Mouse (Mus musculus) left cerebral cortex, postnatal 10 days (tissue): ENCODE measurements at regions not wholly inside any gene's neighbourhood (a gene's known extent, or its start where the extent isn't known, plus 50 kb on each side); places are given as distances from the start of the nearest gene placed in this dataset.

ENCODE experiments used
- DNase-seq, 2 experiments: peaks; one replicate each; pipeline ENCODE4 v3.0.0; 2021 to 2022; ENCODE audit warnings: low spot score in 2 of 2, mixed read lengths in 1 of 2; ENCODE audit errors: extremely low spot score in 1 of 2
- intact Hi-C: fragments of 180-260 bp; cut with DNase I; formaldehyde crosslinking; loops from one replicate; pipeline ENCODE4 v1.15.1; 2025

DNA sequence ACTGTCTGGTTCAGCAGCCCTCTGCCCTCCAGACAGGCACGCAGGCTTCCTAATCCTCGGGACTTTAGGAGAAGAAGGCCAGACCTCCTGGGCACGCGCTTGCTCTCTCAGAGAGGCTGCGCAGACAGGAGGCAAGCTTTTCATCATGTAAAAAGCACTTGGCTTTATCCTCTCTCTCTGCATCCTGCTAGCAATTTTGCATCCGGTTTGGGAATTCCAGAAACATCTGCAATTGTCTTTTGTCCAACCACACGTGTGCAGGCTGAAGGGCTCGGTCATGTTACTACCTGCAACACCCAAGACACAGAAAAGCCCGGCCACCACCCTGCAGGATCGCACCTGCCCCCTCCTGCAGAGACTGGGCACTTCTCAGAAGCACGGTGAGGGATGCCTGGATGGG lies 323.3 kb downstream of the Sox9 start:
- intact Hi-C loops, result no loop called here
- no peak for DNase-seq

DNA sequence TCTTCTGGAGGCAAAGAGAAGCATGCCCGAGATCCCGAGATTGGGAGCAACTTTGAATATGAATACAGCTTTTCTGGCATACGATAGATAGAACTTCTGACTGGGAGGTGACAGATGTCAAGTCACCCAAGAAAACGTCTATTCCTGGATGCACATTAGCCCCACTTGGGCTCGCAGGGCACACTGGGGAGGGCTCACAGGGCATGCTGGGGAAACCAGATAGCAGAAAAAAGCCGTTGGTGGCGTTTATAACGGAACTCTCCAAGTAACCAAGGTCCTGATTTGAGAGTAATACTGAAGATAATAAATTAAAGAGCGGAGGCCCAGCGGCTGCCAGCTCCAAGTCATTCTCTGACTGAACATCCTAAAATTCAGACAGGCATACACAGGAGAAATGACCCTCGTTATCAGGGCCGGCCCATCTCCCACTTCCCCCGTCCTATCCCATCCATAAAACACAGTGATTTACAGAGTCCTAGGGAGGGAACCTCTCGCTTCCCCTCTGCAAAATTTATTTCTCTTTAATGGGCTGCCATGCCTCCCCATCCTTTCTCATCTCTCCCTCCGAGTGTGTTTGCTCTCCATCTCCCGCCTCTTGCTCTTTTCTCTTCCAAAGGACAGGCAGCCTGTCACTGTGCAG lies 325.3 kb downstream of the Sox9 start:
- no peak for DNase-seq
- intact Hi-C loops, result no loop called here

DNA sequence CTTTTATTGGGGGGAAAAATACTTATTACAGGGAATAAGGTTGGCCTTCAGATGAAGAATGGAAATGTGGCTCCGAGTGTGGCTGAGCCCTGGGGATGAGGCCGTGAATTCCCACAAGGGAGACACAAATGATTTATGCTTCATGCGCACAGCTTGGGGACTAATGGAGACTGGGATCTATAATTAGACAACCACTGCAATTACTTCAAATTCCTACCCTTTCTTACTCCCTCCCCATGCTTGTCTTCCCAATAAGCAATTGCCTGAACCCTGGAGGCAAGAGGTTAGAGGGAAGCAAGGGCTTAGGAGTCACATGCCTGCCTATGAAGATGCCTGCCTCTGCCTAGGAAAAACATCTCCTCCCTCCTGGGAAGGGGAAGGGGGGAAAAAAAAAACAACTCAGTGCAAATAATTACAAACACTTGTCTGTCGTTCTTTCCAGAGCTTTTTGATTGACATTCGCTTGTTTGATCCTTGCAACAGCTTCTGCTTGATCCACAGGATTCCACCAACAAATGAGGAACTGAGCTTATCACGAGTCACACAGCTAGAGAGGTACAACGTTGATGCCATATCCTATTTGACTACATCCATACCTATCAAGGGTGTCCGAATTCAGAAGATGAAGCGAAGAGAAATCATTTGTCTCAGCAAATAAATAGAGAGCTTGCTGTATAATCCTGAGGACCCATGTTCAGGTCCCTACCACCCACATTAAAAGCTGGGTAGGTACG lies 326.1 kb downstream of the Sox9 start:
- intact Hi-C loops, result no loop called here

DNA sequence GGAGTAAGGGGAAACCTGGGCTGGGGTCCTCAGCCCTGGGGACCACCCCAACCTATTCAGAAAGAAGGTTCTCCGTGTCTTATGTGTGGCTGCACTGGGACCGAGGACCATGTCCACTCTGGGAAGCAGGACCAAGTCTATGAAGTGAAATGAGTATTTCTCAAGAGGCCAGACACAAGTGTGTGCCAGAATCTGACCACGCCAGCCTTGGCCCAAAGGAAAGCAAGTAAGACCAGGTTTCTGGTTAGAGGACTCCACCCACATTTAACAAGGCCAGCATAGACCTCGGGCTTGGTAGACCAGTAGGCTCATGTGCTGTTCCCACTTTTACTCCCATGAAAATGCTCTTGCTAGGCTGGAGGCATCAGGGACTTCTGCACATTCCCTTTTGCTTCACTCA lies 327.1 kb downstream of the Sox9 start:
- DNase-seq, result no peak
- intact Hi-C loops, result no loop called here

More for the DNA sequence above, 326.1 kb downstream of the Sox9 start:
- DNase-seq, result no peak

DNA sequence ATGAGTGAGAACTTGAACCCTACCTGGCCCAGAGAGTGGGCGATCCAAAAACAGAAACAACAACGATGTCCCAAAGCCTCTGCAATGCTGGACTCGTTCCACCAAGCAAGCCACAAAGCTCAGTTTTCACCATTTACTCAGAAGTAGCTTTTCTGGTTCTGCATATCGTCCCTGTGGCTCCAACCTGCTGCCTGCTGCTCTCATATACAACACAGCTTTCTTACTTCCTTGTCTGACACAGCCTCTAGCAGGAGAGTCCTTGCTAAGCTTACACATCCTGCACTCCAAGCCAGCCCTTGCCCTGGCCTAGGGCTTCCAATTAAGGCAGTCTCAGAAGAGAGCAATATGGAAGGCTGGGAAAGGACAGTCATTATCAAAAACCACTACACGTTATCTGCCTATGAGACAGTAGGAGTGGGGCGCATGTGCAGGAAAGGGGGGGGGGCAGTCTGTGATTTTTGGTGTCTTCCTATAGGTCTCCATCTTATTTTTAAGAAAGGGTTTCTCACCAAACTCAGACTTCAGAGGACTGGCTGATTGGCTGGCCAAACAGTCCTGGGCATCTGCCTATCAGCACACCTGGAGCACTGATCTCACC lies 331.3 kb downstream of the Sox9 start:
- no peak for DNase-seq
- intact Hi-C loops, result no loop called here

DNA sequence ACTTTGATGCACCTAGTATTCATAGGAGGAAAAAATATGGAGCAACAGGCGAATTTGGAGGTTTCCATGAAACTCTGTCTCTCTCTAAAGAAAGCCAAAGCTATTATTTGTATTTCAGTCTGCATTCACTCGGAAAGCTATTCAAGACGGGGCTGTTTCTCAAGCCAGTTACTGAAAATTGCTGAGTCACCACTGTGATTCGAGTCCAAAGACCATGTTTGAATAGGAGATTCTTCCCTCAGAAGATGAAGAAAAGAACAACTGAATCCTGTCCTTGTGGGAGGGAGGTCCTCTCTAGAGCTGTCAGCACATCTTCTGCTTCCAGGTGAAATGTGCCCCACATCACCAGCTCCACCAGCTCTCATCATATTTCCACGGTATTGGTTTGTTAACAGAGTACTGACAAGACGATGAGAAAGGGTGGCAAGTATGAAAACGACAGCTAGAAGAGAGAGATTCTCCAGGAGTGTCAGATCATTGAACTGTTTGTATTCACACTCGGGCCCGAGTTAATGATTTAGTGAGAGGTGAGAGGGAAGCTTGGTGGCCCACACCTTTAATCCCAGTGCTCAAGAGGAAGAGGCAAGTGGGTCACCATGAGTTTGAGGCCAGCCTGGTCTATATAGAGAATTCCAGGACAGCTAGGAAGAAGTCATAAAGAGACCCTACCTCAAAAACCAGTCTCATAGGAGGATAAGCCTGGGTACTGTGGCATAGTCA lies 335.3 kb downstream of the Sox9 start:
- intact Hi-C loops, result no loop called here
- no peak for DNase-seq

DNA sequence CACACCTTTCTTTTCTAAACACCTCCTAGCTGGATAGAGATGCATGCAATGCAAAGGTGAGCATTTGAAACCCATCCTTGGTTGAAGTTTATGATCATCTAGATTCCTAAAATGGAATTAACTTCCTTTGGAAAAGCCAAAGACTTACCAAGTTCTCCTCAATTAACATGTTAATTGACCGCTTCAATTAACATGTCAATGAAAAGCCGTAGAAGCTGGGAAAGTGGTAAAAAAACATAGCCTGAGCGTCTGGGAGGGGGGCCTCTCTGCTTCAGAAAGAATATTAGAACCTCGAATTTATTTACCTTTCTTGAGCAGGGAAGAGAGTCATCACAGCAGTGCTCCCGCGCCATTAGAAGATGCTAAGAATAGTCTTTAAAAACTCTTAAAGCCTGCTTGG lies 338.5 kb downstream of the Sox9 start:
- DNase-seq, result no peak
- intact Hi-C loops, result no loop called here

DNA sequence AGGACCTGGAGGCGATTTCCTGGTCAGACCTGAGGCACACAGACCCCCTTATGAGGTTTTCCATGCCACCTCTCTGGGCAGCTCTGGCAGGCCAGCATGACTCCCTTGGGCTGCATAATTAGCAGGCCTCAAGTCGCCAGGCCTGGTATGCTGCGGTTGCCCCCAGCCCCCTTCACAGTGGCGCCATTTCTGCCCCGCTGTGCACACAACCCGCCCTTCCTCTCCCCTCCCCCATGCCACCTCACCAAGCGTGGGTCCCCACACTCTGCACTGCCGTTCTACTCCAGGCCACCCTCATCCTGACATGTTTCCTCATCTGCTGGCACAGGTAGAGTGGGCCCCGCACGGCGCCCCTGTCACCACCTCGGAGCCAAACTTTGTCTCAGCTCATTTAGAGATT lies 339.3 kb downstream of the Sox9 start:
- intact Hi-C loops, result no loop called here
- no peak for DNase-seq

DNA sequence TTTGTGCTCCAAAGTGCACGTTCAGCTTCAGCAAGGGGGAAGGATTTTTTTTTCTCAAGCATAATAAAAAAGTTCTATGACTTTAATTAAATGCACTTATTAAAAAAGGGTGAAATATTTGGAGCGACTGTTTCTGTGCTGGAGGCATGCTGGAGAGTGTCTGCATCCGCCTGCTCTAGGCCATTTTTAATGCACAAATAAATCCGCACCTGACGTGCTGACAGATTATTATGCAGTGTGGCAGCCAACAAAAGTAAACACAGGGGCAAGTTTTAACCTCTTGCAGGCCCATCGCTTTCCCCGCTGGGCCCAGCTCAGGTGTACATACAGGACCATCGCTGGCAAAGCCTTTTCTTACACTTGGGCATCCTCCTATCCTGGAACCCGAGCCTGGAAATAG lies 340.1 kb downstream of the Sox9 start:
- DNase-seq, result no peak
- intact Hi-C loops, result no loop called here

DNA sequence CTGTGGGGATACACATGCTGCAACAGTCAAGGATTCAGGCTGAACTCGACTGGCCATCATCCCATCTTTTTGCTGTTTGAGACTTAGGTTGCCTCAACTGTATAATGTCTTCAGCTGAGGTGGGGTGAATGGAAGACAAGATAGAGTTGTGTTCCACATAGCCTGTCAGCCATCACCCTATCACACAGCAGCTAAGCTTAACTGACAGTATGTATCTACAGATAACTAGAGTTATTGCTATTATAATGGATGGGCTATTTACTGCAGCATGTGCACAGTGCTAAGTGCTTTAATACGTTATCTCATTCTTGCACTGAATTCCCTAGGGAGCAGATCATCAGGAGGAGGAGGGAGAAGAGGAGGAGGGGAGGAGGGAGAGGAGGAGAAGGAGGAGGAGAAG lies 340.9 kb downstream of the Sox9 start:
- no peak for DNase-seq
- intact Hi-C loops, result no loop called here

DNA sequence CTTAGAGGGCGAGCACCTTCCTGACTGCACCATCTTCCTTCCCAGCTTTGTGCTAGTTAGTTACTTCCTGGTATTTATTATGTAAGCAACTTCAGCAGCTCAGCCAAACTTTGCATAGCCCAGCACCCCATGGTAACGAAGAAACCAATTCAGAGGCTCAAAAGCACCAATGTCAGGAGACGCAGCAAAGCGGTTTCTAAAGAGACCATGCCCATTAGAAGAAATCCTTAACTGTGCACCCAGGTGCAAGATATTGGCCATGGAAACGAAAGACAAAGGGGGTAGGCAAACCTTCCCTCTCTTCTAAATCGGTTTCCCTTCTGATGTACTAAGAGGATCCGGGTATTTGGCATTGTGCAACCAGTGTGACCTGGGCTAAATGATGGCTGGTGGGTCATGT lies 343.8 kb downstream of the Sox9 start:
- DNase-seq, result no peak
- intact Hi-C loops, result no loop called here

DNA sequence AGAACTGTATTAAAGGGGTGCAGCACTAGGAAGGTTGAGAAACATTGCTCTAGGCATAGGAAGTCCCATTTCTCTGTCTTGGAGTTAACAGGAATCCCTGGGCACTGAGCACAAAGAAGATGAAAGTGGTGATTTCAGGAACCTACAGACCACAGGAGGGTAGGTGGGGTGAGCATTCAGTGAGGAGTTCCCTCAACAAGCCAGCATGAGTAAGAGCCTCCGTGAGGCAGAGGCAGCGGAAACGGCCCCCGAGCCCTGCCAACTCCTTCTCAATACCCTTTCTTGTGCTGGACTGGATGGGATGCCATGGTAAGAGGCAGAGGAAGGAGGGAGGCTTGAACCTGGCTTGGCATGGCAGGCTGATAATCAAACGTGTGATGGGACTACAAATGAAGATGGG lies 347.2 kb downstream of the Sox9 start:
- intact Hi-C loops, result no loop called here
- DNase-seq, result no peak

DNA sequence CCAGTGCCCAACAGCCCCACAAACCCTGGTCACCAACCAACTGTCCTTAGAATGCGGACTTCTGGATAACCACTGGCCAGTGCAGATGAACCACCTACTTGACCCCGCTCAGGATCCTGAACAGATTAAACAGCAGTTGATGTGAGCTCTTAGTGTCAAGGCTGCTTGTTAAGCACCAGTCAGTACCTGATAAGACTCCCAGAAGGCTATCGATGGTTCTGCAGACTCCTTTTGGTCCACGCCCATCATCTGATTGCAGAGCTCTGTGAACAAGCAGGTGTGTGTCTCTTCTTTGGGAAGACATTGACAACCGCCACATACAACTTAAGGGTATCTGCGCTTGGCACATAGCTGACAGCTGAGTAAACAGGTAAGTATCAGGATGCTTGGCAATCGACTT lies 348.0 kb downstream of the Sox9 start:
- intact Hi-C loops, result no loop called here
- no peak for DNase-seq

DNA sequence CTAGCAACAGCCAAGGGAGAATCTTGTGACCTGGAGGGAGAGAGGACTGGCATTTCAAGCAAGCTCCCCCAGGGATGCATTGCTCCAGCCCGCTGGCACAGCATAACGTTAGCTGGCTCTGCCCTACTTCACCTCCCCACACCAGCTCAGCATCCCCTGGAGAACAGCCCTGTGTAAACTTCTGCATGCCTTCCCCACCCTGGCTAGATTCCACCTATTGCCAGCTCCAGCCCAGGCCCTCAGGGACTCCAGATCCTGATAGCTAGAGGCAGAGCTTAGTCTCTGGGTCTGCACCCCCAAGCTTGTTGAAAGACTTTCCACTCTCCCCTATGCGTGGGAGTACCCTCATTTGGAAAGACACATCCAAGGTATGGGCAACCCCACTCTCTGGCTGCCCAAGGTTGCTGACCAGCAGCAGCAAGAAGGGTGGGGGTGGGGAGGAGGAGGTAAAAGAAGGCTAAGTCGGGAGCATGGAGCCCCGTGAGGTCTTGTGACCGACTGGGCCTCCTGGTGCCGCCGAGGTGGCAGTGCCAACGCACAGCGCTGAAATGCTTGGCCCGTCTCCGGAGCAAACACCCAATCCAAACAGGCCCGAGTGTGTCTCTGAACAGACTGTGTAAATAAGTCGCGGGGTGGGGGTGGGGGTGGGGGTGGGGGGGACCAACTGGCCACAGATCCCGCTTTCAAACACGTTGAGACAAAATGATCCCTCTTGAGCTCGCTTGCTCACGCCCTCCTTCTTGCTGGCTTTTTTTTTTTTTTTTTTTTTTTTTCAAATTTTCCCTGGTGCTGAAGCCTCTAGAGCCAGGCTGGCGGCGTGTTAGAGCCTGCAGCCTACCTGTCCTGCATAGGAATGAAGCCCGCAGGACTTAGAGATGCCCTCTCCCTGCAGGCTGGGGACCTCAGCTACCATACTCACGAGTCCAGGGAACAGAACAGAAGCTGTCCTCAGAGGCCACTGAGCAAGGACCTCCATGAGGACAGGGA lies 350.3 kb downstream of the Sox9 start:
- intact Hi-C loops, result no loop called here
- DNase-seq, result peak; percentile 45 to 50

DNA sequence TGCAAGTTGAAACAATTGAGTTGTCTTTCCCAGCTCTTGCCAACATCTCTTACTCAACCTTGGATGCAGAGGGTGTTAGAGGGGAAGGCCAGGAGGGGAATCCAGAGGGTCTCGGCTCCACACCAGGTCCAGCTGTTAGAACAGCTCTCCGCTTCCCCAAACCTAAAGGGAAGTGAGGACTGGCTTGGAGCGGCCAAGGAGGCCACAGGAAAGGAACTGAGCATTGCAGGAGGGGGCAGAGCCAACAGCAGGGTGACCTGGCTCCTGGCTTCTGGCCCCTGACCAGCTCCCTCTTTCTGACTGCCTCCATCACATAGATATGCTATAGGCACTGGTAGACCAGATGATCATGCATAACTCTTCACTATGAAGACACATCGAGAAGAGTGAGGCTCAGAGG lies 351.4 kb downstream of the Sox9 start:
- intact Hi-C loops, result no loop called here
- no peak for DNase-seq

DNA sequence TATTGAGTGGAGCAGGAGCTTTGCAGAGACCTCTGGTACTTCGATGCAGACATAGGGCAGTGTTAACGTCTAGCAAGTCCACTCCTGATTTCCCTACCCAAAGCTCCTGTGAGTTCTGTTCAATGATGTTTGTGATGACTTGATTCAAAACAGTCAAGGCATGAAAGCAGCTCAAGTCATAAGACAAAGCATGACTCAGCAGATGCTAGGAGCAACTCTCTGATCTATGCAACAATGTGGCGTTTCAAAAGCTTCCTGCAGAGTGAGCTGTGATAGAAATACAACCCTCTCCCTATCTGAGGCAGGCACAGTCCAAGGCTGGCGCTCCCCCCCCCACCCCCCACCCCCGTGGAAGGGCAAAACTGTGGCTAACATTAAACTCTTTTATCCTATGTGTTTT lies 353.2 kb downstream of the Sox9 start:
- no peak for DNase-seq
- intact Hi-C loops, result no loop called here

DNA sequence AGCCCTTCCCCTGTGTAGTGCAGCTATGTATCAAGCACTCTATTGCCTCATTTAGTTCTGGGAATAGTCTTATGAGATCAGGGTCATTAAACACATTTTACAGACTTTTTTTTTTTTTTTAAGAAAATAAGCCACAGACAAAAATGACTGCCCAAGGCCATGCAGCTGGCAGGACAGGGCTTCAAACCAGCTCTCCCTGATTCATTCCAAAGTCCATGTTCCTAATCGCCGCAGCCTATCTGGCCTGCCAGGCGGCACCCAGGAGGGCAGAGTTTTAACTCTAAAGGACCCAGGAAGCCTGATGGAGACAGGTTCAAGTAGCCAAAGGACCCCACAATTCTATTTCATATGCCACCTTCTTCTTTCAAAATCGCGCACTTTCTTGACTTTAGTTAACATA lies 356.4 kb downstream of the Sox9 start:
- no peak for DNase-seq
- intact Hi-C loops, result no loop called here

DNA sequence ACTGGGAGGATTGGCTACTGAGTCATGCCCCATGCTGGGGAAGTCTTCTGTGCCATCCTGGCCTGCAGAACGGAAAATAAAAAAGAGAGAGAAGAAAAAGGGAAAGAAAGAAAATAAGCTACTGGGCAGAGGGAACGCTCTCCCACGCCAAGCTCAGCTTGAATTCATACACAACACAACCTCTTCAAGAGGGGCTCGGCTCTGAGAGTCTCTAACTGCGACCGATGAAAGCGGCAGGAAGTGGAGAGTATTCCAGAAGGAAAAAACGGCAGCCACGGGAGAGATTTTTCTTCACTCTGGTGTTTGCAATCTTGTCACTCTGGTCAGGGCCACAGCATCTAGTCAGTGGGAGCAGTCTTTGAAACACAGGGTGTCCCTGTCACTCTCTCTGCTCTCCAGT lies 358.6 kb downstream of the Sox9 start:
- DNase-seq, result no peak
- intact Hi-C loops, result no loop called here

DNA sequence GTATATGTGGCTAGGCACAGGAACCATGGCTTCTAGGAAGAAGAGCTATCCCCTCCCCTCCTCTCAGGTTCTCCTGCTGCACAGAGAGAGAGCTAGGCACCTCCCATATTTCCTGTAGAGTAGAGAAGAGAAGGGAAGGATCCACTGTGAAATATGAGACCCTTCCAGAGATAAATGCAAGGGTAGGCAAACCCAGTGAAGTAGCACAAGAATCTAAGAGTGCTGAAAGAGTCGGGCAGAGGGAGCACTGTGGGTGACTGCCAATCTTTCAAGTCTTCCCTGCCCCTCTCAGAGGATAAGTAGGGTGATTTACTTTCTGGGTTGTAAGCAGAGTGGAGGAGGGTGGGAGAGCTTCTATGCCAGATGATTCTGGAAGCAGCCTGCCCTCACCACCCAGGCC lies 360.8 kb downstream of the Sox9 start:
- intact Hi-C loops, result no loop called here
- no peak for DNase-seq
